Comparison of ENCODE assay signal across 8 mouse cellular contexts in genomic region chr1:172500451-172501370, GRCm38 (mm10). TPM values are rescaled to one million over a fixed set of nuclear protein-coding genes. Genes with fewer than 3 reads are reported as not detected.
DNase-seq lines count a peak whose midpoint lies in the region; TF ChIP-seq lines count a peak whose summit lies in the region.

No protein-coding gene starts in this region.

- peak overlapping the region; percentile 53; the same call in 1 of the 2 replicates for H3K27ac ChIP-seq in thymus, adult 2 months (ENCODE audit: control insufficient read depth, insufficient read depth, low read length)
- H3K27ac ChIP-seq in embryonic fibroblast, embryonic 13.5 days (ENCODE audit: insufficient read depth, low read length) = peak overlapping the region; percentile 94
- peak overlapping the region; percentile 74 for H3K27ac ChIP-seq in midbrain, embryonic 10.5 days (replicated peaks)

- no peak for TF ChIP-seq POLR2A in thymus, adult 2 months (IDR thresholded peaks at IDR 0.05; ENCODE audit: control insufficient read depth, extremely low read depth, insufficient read depth, low read length, poor library complexity)
- TF ChIP-seq POLR2A in embryonic fibroblast, embryonic 13.5 days (IDR thresholded peaks at IDR 0.05; ENCODE audit: low read depth, low read length) = peak; percentile 77

- no peaks in the 10 kb centered on the region for H3K9me3 ChIP-seq in midbrain, embryonic 10.5 days (replicated peaks)

- TF ChIP-seq CTCF in thymus, adult 2 months (IDR thresholded peaks at IDR 0.05; ENCODE audit: borderline replicate concordance, control insufficient read depth, extremely low read depth, insufficient read depth, low read length, poor library complexity) = no peak; the same call in 1 of the 2 replicates
- TF ChIP-seq CTCF in embryonic fibroblast, embryonic 13.5 days (IDR thresholded peaks at IDR 0.05; ENCODE audit: borderline replicate concordance, insufficient read depth, low read length) = no peak

- H3K4me3 ChIP-seq in thymus, adult 2 months (ENCODE audit: control insufficient read depth, insufficient read depth, low read length) = peak overlapping the region; percentile 77
- H3K4me3 ChIP-seq in embryonic fibroblast, embryonic 13.5 days (ENCODE audit: insufficient read depth, low read length) = peak overlapping the region; percentile 86
- H3K4me3 ChIP-seq in midbrain, embryonic 10.5 days = peak overlapping the region; percentile 56

- intact Hi-C loops in heart, postnatal 14 days (cut with DNase I) = loop anchor here (1.0 to 2.0 kb wide), 2 partner anchors 20 to 25 kb away; partner anchors contain the start of gene Cfap45

- peaks cover 3% of the 10 kb centered on the region for H3K36me3 ChIP-seq in thymus, adult 2 months (ENCODE audit: control insufficient read depth, insufficient read depth, low read length)
- peaks cover 37% of the 10 kb centered on the region for H3K36me3 ChIP-seq in midbrain, embryonic 10.5 days

- H3K4me1 ChIP-seq in thymus, adult 2 months (replicated peaks; ENCODE audit: control insufficient read depth, insufficient read depth, low read length) = peaks cover 31% of the 10 kb centered on the region
- peaks cover 3% of the 10 kb centered on the region; the same call in 1 of the 2 replicates for H3K4me1 ChIP-seq in embryonic fibroblast, embryonic 13.5 days (ENCODE audit: control insufficient read depth, insufficient read depth, low read length)
- peaks cover 60% of the 10 kb centered on the region for H3K4me1 ChIP-seq in midbrain, embryonic 10.5 days

- DNase-seq in thymus, adult 2 months = peak; percentile 41
- DNase-seq in thymus, adult 18-20 months = no peak
- peak; percentile 70 to 75 for DNase-seq in heart, postnatal 14 days
- DNase-seq in kidney, postnatal 4 days = peak; percentile 75 to 86
- peak; percentile 58 for DNase-seq in midbrain, embryonic 10.5 days (ENCODE audit: low spot score)
- DNase-seq in thymus, postnatal 0 days (ENCODE audit: low spot score) = peak; percentile 35
- no peak for DNase-seq in frontal cortex, postnatal 14 days (ENCODE audit: low spot score in 2 of 2)

- WGBS in thymus, adult 2 months = under 1% methylated on average over 50 of the region's 56 CpGs
- 1% methylated on average over 56 of the region's 56 CpGs for WGBS in midbrain, embryonic 10.5 days

- H3K27me3 ChIP-seq in thymus, adult 2 months (ENCODE audit: control insufficient read depth, insufficient read depth, low read length) = no peaks in the 10 kb centered on the region
- H3K27me3 ChIP-seq in midbrain, embryonic 10.5 days (ENCODE audit: low read depth, poor library complexity, severe bottlenecking) = peaks cover 98% of the 10 kb centered on the region

RNA-seq across cellular contexts. Expression of gene Tagln2, which starts 0.9 kb away (rescaled TPM):
- 178 and 183 TPM in 2 replicates for polyA plus RNA-seq in thymus, adult 2 months (2012; rRNA removed)
- polyA plus RNA-seq in embryonic fibroblast, embryonic 13.5 days (2011; ENCODE audit: insufficient read length, low read depth, missing spikeins) = 468 and 642 TPM in 2 replicates
- total RNA-seq in heart, postnatal 14 days (2021) = 100 to 1,000 TPM; 110 to 117 TPM
- 70.8 and 79.2 TPM in 2 replicates for polyA plus RNA-seq in midbrain, embryonic 10.5 days (2016; fragmentation: Nextera tagmentation; extraction: Ambion mirVana)
- 151 and 180 TPM in 2 replicates for polyA plus RNA-seq in thymus, postnatal 0 days (2015; fragmentation: Nextera tagmentation; extraction: Ambion mirVana)

RNA-seq across cellular contexts. Expression of gene Igsf9, which starts 19.1 kb away (rescaled TPM):
- polyA plus RNA-seq in thymus, adult 2 months (2012; rRNA removed) = 16.4 and 20.3 TPM in 2 replicates
- 5.4 and 6.4 TPM in 2 replicates for polyA plus RNA-seq in embryonic fibroblast, embryonic 13.5 days (2011; ENCODE audit: insufficient read length, low read depth, missing spikeins)
- under 1 TPM; 0.49 to 0.76 TPM for total RNA-seq in heart, postnatal 14 days (2021)
- polyA plus RNA-seq in midbrain, embryonic 10.5 days (2016; fragmentation: Nextera tagmentation; extraction: Ambion mirVana) = 76.2 and 95.8 TPM in 2 replicates
- 2.4 and 2.5 TPM in 2 replicates for polyA plus RNA-seq in thymus, postnatal 0 days (2015; fragmentation: Nextera tagmentation; extraction: Ambion mirVana)

RNA-seq across cellular contexts. Expression of gene Cfap45, which starts 19.9 kb away (rescaled TPM):
- polyA plus RNA-seq in thymus, adult 2 months (2012; rRNA removed) = 0.15 and 0.56 TPM in 2 replicates
- polyA plus RNA-seq in embryonic fibroblast, embryonic 13.5 days (2011; ENCODE audit: insufficient read length, low read depth, missing spikeins) = 0.85 and 2.9 TPM in 2 replicates
- total RNA-seq in heart, postnatal 14 days (2021) = 1 to 10 TPM in 1 of 2 experiments, under 1 TPM in 1; 0.63 to 2.0 TPM
- polyA plus RNA-seq in midbrain, embryonic 10.5 days (2016; fragmentation: Nextera tagmentation; extraction: Ambion mirVana) = 1.0 and 1.7 TPM in 2 replicates
- 1.6 and 1.9 TPM in 2 replicates for polyA plus RNA-seq in thymus, postnatal 0 days (2015; fragmentation: Nextera tagmentation; extraction: Ambion mirVana)

RNA-seq across cellular contexts. Expression of gene Slamf9, which starts 25.6 kb away (rescaled TPM):
- 4.3 and 7.3 TPM in 2 replicates for polyA plus RNA-seq in thymus, adult 2 months (2012; rRNA removed)
- polyA plus RNA-seq in embryonic fibroblast, embryonic 13.5 days (2011; ENCODE audit: insufficient read length, low read depth, missing spikeins) = 0.63 and 2.5 TPM in 2 replicates
- total RNA-seq in heart, postnatal 14 days (2021) = 1 to 10 TPM in 1 of 2 experiments, under 1 TPM in 1; 0.98 to 1.1 TPM
- 0.09 and 0.16 TPM in 2 replicates for polyA plus RNA-seq in midbrain, embryonic 10.5 days (2016; fragmentation: Nextera tagmentation; extraction: Ambion mirVana)
- polyA plus RNA-seq in thymus, postnatal 0 days (2015; fragmentation: Nextera tagmentation; extraction: Ambion mirVana) = 1.2 and 1.4 TPM in 2 replicates

RNA-seq across cellular contexts. Expression of gene Vsig8, which starts 55.0 kb away (rescaled TPM):
- 1.8 and 1.9 TPM in 2 replicates for polyA plus RNA-seq in thymus, adult 2 months (2012; rRNA removed)
- not detected in 2 replicates for polyA plus RNA-seq in embryonic fibroblast, embryonic 13.5 days (2011; ENCODE audit: insufficient read length, low read depth, missing spikeins)
- total RNA-seq in heart, postnatal 14 days (2021) = under 1 TPM in 1 of 2 experiments, not detected in 1; 0.15 TPM
- 0.17 TPM in 1 of 2 replicates, not detected in the other for polyA plus RNA-seq in midbrain, embryonic 10.5 days (2016; fragmentation: Nextera tagmentation; extraction: Ambion mirVana)
- 2.4 and 3.2 TPM in 2 replicates for polyA plus RNA-seq in thymus, postnatal 0 days (2015; fragmentation: Nextera tagmentation; extraction: Ambion mirVana)

Comparison
In these comparisons a context has a peak if more than half of its experiments do, and no peak if none do; other contexts are left out.
1. DNase-seq: peak in thymus, adult 2 months (single experiment), heart, postnatal 14 days (2 of 2), kidney, postnatal 4 days (2 of 2), midbrain, embryonic 10.5 days (single experiment) and thymus, postnatal 0 days (single experiment); none in thymus, adult 18-20 months (0 of 2) and frontal cortex, postnatal 14 days (0 of 2).
2. Peak in every context shown above with its lines, with median percentiles within 50 percentile points of each other: H3K27ac ChIP-seq and H3K4me3 ChIP-seq.